Mouse (Mus musculus) embryonic facial prominence, embryonic 13.5 days (tissue): Measurements from ENCODE around the gene Tle3. TPM values are rescaled to one million over a fixed set of nuclear protein-coding genes. Genes with fewer than 3 reads are reported as not detected.

ENCODE experiments used
- ATAC-seq: fragments of 200-750 bp; cut with Nextera tagmentation; 2 replicates; pipeline ENCODE4 v1.8.0; 2017; ENCODE audit warnings: low read depth; ENCODE audit not compliant: insufficient number of reproducible peaks, insufficient read depth, low FRiP score, low TSS enrichment
- H3K27ac ChIP-seq: fragments of 300-500 bp; sonication (generic); 2 replicates; pipeline ENCODE4 v1.5.1; 2015; ENCODE audit warnings: moderate library complexity, mild to moderate bottlenecking, inconsistent platforms
- H3K27me3 ChIP-seq: fragments of 300-500 bp; sonication (generic); 2 replicates; pipeline ENCODE4 v1.6.1; 2015; ENCODE audit warnings: mild to moderate bottlenecking, inconsistent platforms
- H3K36me3 ChIP-seq: fragments of 300-500 bp; sonication (generic); 2 replicates; pipeline ENCODE4 v1.6.1; 2015; ENCODE audit warnings: mild to moderate bottlenecking, inconsistent platforms
- H3K4me1 ChIP-seq: fragments of 300-500 bp; sonication (generic); 2 replicates; pipeline ENCODE4 v1.6.1; 2015; ENCODE audit warnings: inconsistent platforms
- H3K4me2 ChIP-seq: fragments of 300-500 bp; sonication (generic); 2 replicates; pipeline ENCODE4 v1.6.1; 2015; ENCODE audit warnings: moderate library complexity, mild to moderate bottlenecking, inconsistent platforms
- H3K4me3 ChIP-seq: fragments of 300-500 bp; sonication (generic); 2 replicates; pipeline ENCODE4 v1.5.1; 2015; ENCODE audit warnings: mild to moderate bottlenecking, inconsistent platforms
- H3K9ac ChIP-seq: fragments of 300-500 bp; sonication (generic); 2 replicates; pipeline ENCODE4 v1.6.1; 2015; ENCODE audit warnings: mild to moderate bottlenecking, inconsistent platforms
- H3K9me3 ChIP-seq: fragments of 300-500 bp; sonication (generic); 2 replicates; pipeline ENCODE4 v1.6.1; 2016; ENCODE audit warnings: inconsistent platforms
- WGBS: fragments of 180-500 bp; shearing (Covaris S2); methylation state at CpG from one replicate; pipeline ENCODE4 v1.1.7; 2015; ENCODE audit warnings: mixed read lengths; 5-methylcytosine and 5-hydroxymethylcytosine counted together
- polyA plus RNA-seq: library from polyadenylated mRNA; unstranded; fragments of >200 nt; fragmentation: Nextera tagmentation; extraction: Ambion mirVana; gene quantifications from 2 replicates; pipeline ENCODE4 v1.2.1, GENCODE M21; 2015

The Tle3 gene
- polyA plus RNA-seq, 1 experiment from 2014 or later: 39.5 TPM

DNA sequence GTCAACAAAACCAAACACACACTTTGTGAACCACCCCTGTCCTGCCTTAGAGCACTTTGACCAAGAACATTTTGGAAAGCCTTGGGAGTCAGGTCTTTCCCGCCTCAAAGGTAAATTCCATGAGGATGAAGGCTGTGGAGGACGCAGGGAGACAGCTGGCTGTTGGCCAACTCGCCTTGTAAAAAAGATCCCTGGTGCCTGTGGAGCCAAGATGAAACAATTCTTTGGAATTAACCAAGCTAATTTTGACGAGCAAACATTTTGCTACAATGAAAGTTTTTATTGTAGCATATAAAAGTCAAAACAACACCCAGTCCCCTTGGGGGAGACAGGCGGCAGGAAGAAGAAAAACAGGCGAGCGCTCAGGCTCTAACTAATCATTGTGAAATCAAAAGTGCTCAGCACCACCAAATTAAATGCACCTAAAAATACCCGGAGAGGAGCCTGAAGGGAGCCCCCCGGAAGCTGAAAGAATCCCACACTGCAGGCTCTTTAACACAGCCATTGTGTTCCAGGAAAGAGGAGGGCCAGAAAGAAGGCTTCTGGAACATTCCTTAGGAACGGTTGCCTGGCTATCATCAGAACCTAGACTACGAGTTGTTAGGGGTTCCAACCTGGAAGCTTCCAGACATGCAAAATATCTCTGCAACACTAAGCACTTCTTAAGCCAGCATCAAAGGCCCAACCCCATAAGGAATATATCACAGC, 69.2 kb downstream of the Tle3 start:
- no peak overlapping the region for H3K4me2 ChIP-seq
- WGBS: 36% methylated on average over 11 of the region's 11 CpGs

GRCm38 (mm10) chr9:61442951-61443630, 70.9 kb downstream of the Tle3 start:
- Histone ChIP-seq H3K9me3 (no peaks in the 10 kb centered on the region), H3K27me3 (peaks cover under 1% of the 10 kb centered on the region; the same call in 1 of the 2 replicates), H3K27ac (no peak overlapping the region), H3K9ac (no peak overlapping the region), H3K4me1 (peaks cover 42% of the 10 kb centered on the region), H3K4me2 (no peak overlapping the region), H3K4me3 (no peak overlapping the region), H3K36me3 (no peaks in the 10 kb centered on the region)
- ATAC-seq: no peak
- WGBS: 30% methylated on average over 5 of the region's 5 CpGs

More for the DNA sequence above, 69.2 kb downstream of the Tle3 start:
- peaks cover 3% of the 10 kb centered on the region for H3K27me3 ChIP-seq
- no peaks in the 10 kb centered on the region for H3K9me3 ChIP-seq
- H3K36me3 ChIP-seq: no peaks in the 10 kb centered on the region
- no peak overlapping the region for H3K9ac ChIP-seq
- H3K27ac ChIP-seq: no peak overlapping the region
- H3K4me1 ChIP-seq: peaks cover 36% of the 10 kb centered on the region
- no peak for ATAC-seq
- no peak overlapping the region for H3K4me3 ChIP-seq

DNA sequence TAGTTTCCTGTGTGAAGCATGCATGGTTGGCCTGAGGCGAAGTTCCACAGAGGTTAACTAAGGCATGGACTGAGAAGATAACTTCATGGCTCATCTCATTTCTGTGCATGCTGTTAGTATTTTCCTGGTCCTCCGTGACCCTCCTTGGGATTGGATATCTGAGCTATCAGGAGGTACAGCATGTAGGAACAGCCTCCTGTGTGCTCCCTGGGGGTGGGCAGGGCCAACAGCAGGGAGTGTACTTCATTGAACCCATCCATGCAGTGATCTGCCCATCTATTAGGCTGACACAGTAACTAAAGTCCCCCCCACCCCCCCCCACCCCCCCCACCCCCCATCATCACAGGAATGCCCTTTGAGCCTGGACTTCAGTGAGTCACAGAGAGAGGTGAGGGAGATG, 73.0 kb downstream of the Tle3 start:
- ATAC-seq: no peak
- Histone ChIP-seq H3K4me1 (peaks cover 42% of the 10 kb centered on the region), H3K9ac (no peak overlapping the region), H3K36me3 (no peaks in the 10 kb centered on the region), H3K27me3 (no peaks in the 10 kb centered on the region; the same call in 1 of the 2 replicates), H3K4me2 (no peak overlapping the region), H3K27ac (no peak overlapping the region), H3K4me3 (no peak overlapping the region), H3K9me3 (no peaks in the 10 kb centered on the region)
- 82% methylated on average over 2 of the region's 2 CpGs for WGBS

DNA sequence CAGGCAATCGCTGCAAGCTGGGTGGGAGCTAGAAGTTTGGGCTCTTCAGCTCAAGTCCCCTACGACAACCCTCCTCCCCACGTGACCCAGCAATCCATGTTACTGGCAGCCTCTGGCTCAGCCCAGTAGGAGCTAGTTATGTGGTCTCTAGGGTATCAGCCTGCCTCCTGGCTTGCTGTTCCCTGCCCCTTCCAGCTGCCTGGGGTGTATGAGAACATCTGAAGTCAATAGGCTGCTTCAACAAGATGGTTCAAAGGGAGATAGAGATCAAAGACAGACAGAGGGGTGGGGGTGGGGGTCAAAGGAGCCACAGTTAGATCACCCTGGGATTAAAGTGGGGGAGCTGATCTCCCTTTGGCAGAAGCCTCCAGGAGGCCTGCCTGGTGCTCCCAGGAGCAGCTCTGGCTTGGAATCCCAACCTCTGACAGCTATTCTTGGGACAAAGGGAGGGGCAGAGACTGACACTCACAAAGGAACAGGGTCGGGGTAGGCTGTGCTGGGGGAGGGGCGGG, 73.6 kb downstream of the Tle3 start:
- H3K4me3 ChIP-seq: no peak overlapping the region
- no peak; the same call in 1 of the 2 replicates for ATAC-seq
- no peaks in the 10 kb centered on the region for H3K9me3 ChIP-seq
- no peak overlapping the region for H3K9ac ChIP-seq
- H3K27me3 ChIP-seq: peaks cover under 1% of the 10 kb centered on the region; the same call in 1 of the 2 replicates
- peaks cover 40% of the 10 kb centered on the region for H3K4me1 ChIP-seq
- 3% methylated on average over 5 of the region's 5 CpGs for WGBS
- no peaks in the 10 kb centered on the region for H3K36me3 ChIP-seq
- H3K4me2 ChIP-seq: no peak overlapping the region
- H3K27ac ChIP-seq: peak overlapping the region; percentile 22; the same call in 1 of the 2 replicates

DNA sequence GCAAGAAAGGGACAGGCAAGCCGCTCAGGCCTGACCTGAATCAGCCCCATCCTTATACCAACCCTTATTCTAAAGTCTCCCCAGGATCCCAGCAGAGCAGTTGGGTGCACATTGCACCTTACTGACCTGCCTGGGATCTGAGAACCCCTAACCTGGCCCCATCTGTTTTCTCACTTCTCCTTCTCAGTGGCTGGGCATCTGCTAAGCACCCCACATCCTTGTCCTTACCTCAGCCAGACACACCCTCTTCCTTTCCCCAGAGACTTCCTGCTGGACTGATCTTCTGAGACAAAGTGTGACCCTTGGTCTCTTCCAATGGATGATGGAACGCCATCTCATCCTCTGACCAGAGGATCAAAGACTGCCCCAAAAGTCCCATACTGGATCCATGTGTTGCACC, 74.8 kb downstream of the Tle3 start:
- H3K27ac ChIP-seq: no peak overlapping the region
- H3K4me2 ChIP-seq: no peak overlapping the region
- no peak overlapping the region for H3K9ac ChIP-seq
- H3K36me3 ChIP-seq: no peaks in the 10 kb centered on the region
- no peak for ATAC-seq
- H3K4me1 ChIP-seq: peaks cover 28% of the 10 kb centered on the region
- H3K4me3 ChIP-seq: no peak overlapping the region
- peaks cover 3% of the 10 kb centered on the region; the same call in 1 of the 2 replicates for H3K27me3 ChIP-seq
- H3K9me3 ChIP-seq: no peaks in the 10 kb centered on the region
- WGBS: 75% methylated on average over 2 of the region's 2 CpGs

- Histone ChIP-seq H3K36me3 (no peaks in the 10 kb centered on the region), H3K4me2 (no peak overlapping the region), H3K27me3 (peaks cover 3% of the 10 kb centered on the region; the same call in 1 of the 2 replicates), H3K9ac (no peak overlapping the region), H3K9me3 (no peaks in the 10 kb centered on the region), H3K27ac (no peak overlapping the region), H3K4me3 (no peak overlapping the region), H3K4me1 (peaks cover 15% of the 10 kb centered on the region)
- no peak for ATAC-seq
- WGBS: 71% methylated on average over 5 of the region's 5 CpGs
Observed at GRCm38 (mm10) chr9:61449363-61449904, 77.3 kb downstream of the Tle3 start.

DNA sequence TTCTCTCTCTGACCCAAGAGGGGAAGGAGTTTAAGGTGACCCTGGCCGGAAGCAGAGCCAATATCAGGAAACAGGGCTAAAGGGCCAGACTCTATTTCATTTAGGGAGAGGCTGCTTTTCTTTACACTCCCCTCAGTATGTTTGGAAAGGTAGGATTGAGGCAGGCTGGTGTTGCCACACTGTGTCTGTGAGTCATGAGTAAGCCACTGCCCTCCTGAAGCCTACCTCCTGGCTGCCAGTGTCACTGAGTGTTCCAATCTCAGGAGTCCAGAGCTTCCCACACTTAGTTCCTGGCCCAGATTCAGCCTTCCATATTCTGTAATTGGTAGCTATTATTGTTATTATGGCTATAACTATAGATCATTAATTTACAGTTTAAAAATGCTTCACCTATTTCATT, 79.9 kb downstream of the Tle3 start:
- H3K9ac ChIP-seq: no peak overlapping the region
- no peak overlapping the region for H3K27ac ChIP-seq
- no peaks in the 10 kb centered on the region for H3K36me3 ChIP-seq
- ATAC-seq: no peak
- H3K9me3 ChIP-seq: no peaks in the 10 kb centered on the region
- peaks cover 3% of the 10 kb centered on the region; the same call in 1 of the 2 replicates for H3K27me3 ChIP-seq
- H3K4me2 ChIP-seq: no peak overlapping the region
- H3K4me1 ChIP-seq: peaks cover 9% of the 10 kb centered on the region; the same call in 1 of the 2 replicates
- H3K4me3 ChIP-seq: no peak overlapping the region
- 45% methylated on average over 1 of the region's 1 CpGs for WGBS

- Histone ChIP-seq H3K36me3 (no peaks in the 10 kb centered on the region), H3K27me3 (peaks cover 9% of the 10 kb centered on the region; the same call in 1 of the 2 replicates), H3K4me2 (no peak overlapping the region), H3K9ac (no peak overlapping the region), H3K4me1 (peaks cover 17% of the 10 kb centered on the region; the same call in 1 of the 2 replicates), H3K9me3 (no peaks in the 10 kb centered on the region), H3K27ac (no peak overlapping the region), H3K4me3 (no peak overlapping the region)
- no peak for ATAC-seq
- 60% methylated on average over 6 of the region's 6 CpGs for WGBS
Observed at GRCm38 (mm10) chr9:61455861-61456261, 83.7 kb downstream of the Tle3 start.

- Histone ChIP-seq H3K4me3 (no peak overlapping the region), H3K4me1 (peaks cover 17% of the 10 kb centered on the region; the same call in 1 of the 2 replicates), H3K27me3 (peaks cover 11% of the 10 kb centered on the region; the same call in 1 of the 2 replicates), H3K9ac (no peak overlapping the region), H3K27ac (no peak overlapping the region), H3K36me3 (no peaks in the 10 kb centered on the region), H3K4me2 (no peak overlapping the region), H3K9me3 (no peaks in the 10 kb centered on the region)
- 64% methylated on average over 5 of the region's 5 CpGs for WGBS
- 0 out of 2 replicates have a peak, but pooled peaks have one; percentile 32 for ATAC-seq
Observed at GRCm38 (mm10) chr9:61456441-61457161, 84.4 kb downstream of the Tle3 start.

GRCm38 (mm10) chr9:61457162-61457523, 85.0 kb downstream of the Tle3 start:
- H3K4me3 ChIP-seq: no peak overlapping the region
- H3K27me3 ChIP-seq: peaks cover 11% of the 10 kb centered on the region; the same call in 1 of the 2 replicates
- no peak for ATAC-seq
- no peaks in the 10 kb centered on the region for H3K36me3 ChIP-seq
- H3K9ac ChIP-seq: no peak overlapping the region
- H3K27ac ChIP-seq: no peak overlapping the region
- 41% methylated on average over 10 of the region's 10 CpGs for WGBS
- no peak overlapping the region for H3K4me2 ChIP-seq
- H3K4me1 ChIP-seq: peaks cover 17% of the 10 kb centered on the region; the same call in 1 of the 2 replicates
- H3K9me3 ChIP-seq: no peaks in the 10 kb centered on the region

DNA sequence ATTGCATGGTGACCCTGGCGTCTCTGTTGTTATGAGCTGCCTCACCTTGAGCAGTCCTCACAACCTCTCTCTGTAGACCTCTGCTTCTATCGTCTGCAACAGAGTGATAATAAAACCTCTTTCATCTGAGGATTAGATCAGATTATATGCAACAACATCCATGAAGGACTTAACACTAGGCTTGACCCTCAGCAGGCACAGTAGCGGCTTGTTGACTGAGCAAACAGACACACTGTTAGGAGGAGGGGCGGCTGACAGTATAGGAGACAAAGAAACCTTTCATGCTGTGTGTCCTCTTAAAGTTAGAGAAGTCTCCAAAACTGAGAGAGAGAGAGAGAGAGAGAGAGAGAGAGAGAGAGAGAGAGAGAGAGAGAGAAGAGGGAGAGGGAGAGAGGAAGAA, 89.7 kb downstream of the Tle3 start:
- Histone ChIP-seq H3K4me2 (no peak overlapping the region), H3K9me3 (peaks cover 10% of the 10 kb centered on the region), H3K36me3 (no peaks in the 10 kb centered on the region), H3K27me3 (peaks cover 11% of the 10 kb centered on the region; the same call in 1 of the 2 replicates), H3K4me1 (0 out of 2 replicates have a peak, but pooled peaks cover 7% of the 10 kb centered on the region), H3K4me3 (no peak overlapping the region), H3K9ac (no peak overlapping the region), H3K27ac (no peak overlapping the region)
- no peak for ATAC-seq
- WGBS: 26% methylated on average over 4 of the region's 4 CpGs
